Mouse (Mus musculus) embryonic facial prominence, embryonic 14.5 days (tissue): ENCODE data around the gene Klk9. TPM values are rescaled to one million over a fixed set of nuclear protein-coding genes. Genes with fewer than 3 reads are reported as not detected.

Source experiments
- ATAC-seq: fragments of 200-750 bp; cut with Nextera tagmentation; 2 replicates; pipeline ENCODE4 v1.8.0; 2017; ENCODE audit warnings: low read depth, moderate number of reproducible peaks, moderate TSS enrichment
- DNase-seq: peaks from one replicate; pipeline ENCODE4 v3.0.0-alpha.2; 2015; ENCODE audit warnings: low spot score
- H3K27ac ChIP-seq: fragments of 300-500 bp; sonication (generic); replicated peaks from 2 replicates; pipeline ENCODE4 v1.5.1; 2014; ENCODE audit warnings: low read depth, mild to moderate bottlenecking, low read length, moderate library complexity
- H3K27me3 ChIP-seq: fragments of 300-500 bp; sonication (generic); replicated peaks from 2 replicates; pipeline ENCODE4 v1.6.1; 2014; ENCODE audit warnings: low read length; ENCODE audit not compliant: control insufficient read depth, insufficient read depth
- H3K36me3 ChIP-seq: fragments of 300-500 bp; sonication (generic); 2 replicates; pipeline ENCODE4 v1.6.1; 2014; ENCODE audit warnings: low read length, mixed read lengths; ENCODE audit not compliant: control insufficient read depth, insufficient read depth
- H3K4me1 ChIP-seq: fragments of 300-500 bp; sonication (generic); 2 replicates; pipeline ENCODE4 v1.6.1; 2014; ENCODE audit warnings: antibody characterized with exemption, low read length; ENCODE audit not compliant: control insufficient read depth, insufficient read depth
- H3K4me2 ChIP-seq: fragments of 300-500 bp; sonication (generic); 2 replicates; pipeline ENCODE4 v1.6.1; 2014; ENCODE audit warnings: low read depth, mild to moderate bottlenecking, low read length, moderate library complexity, mixed read lengths
- H3K4me3 ChIP-seq: fragments of 300-500 bp; sonication (generic); 2 replicates; pipeline ENCODE4 v1.5.1; 2014; ENCODE audit warnings: low read depth, mild to moderate bottlenecking, low read length
- H3K9ac ChIP-seq: fragments of 300-500 bp; sonication (generic); 2 replicates; pipeline ENCODE4 v1.6.1; 2014; ENCODE audit warnings: low read depth, mild to moderate bottlenecking, low read length, moderate library complexity, mixed read lengths
- H3K9me3 ChIP-seq: fragments of 300-500 bp; sonication (generic); 2 replicates; pipeline ENCODE4 v1.6.1; 2016; ENCODE audit warnings: low read length; ENCODE audit not compliant: control insufficient read depth
- WGBS: fragments of 180-500 bp; shearing (Covaris S2); extraction: QIAGEN DNeasy Blood & Tissue Kit; methylation state at CpG from one replicate; pipeline ENCODE4 v1.1.7; 2014; 5-methylcytosine and 5-hydroxymethylcytosine counted together
- polyA plus RNA-seq: library from polyadenylated mRNA; unstranded; fragments of >200 nt; fragmentation: Nextera tagmentation; extraction: Ambion mirVana; gene quantifications from 2 replicates; pipeline ENCODE4 v1.2.1, GENCODE M21; 2014

Gene Klk9
- polyA plus RNA-seq, 1 experiment from 2014 or later: 0.49 TPM

- Histone ChIP-seq H3K4me2 (no peak within 1 kb of the TSS), H3K36me3 (no peaks in the 10 kb centered on the region)
Observed at GRCm38 (mm10) chr7:43774364-43774763, 17.3 kb upstream of the Klk9 start, which contains the start of gene Klk11. Gene Klk11 (plus strand): TSS chr7:43774604.

GRCm38 (mm10) chr7:43774802-43775201, 16.9 kb upstream of the Klk9 start:
- no peak overlapping the region for H3K4me2 ChIP-seq
- no peak overlapping the region for H3K4me3 ChIP-seq
- no peaks in the 10 kb centered on the region for H3K9me3 ChIP-seq
- no peak overlapping the region; the same call in 1 of the 2 replicates for H3K9ac ChIP-seq
- 0 out of 2 replicates have a peak, but pooled peaks cover 2% of the 10 kb centered on the region for H3K4me1 ChIP-seq
- no peaks in the 10 kb centered on the region for H3K27me3 ChIP-seq
- no peaks in the 10 kb centered on the region for H3K36me3 ChIP-seq
- peak; percentile 62 for ATAC-seq
- no peak for DNase-seq
- peak overlapping the region; percentile 65; the same call in 1 of the 2 replicates for H3K27ac ChIP-seq
- WGBS: 39% methylated on average over 5 of the region's 6 CpGs

More at GRCm38 (mm10) chr7:43774364-43774763, 17.3 kb upstream of the Klk9 start, which contains the start of gene Klk11:
- H3K4me3 ChIP-seq: no peak within 1 kb of the TSS
- no peak for ATAC-seq
- WGBS: 86% methylated on average over 5 of the region's 5 CpGs
- DNase-seq: no peak
- peak within 1 kb of the TSS; percentile 65; the same call in 1 of the 2 replicates for H3K27ac ChIP-seq
- H3K9ac ChIP-seq: no peak within 1 kb of the TSS; the same call in 1 of the 2 replicates
- no peaks in the 10 kb centered on the region for H3K9me3 ChIP-seq
- 0 out of 2 replicates have a peak, but pooled peaks cover 2% of the 10 kb centered on the region for H3K4me1 ChIP-seq
- no peaks in the 10 kb centered on the region for H3K27me3 ChIP-seq

DNA sequence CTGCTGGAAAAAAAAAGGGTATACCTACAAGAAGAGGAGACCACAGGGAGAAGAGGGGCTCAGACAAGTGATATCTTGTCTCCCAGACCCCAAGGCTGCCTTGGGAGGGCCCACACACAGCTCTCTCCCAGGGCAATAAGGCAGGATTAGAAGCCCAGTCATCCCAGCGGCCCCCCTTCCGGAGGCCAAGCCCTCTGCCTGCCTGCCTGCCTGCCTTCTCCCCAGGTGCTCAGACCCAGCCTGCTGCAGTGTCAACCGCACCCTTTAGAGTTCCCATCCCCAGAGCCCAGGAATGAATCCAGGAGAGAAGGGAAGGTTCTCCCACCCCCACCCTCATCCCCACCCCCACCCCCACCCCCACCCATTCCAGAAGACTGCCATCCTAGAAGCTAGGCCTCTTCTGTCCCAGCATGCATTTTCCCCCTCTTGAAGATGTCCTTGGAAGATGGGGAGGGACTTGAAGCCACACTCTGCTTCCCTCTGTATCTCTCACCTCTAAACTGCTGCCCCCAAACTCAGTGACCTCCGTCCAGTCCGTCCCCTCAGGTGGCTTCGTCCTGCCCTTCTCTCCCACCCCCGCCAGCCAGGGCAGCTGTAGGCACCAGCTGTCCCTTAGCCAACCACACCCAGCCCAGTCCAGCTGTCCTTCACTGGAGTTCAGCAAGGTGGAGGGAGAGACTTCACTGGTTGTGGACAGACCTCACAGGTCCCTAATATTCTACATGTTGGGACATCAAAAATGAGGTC, 16.2 kb upstream of the Klk9 start:
- H3K4me2 ChIP-seq: no peak overlapping the region
- H3K4me3 ChIP-seq: no peak overlapping the region
- 49% methylated on average over 6 of the region's 7 CpGs for WGBS
- no peaks in the 10 kb centered on the region for H3K9me3 ChIP-seq
- H3K27ac ChIP-seq: no peak overlapping the region
- no peak overlapping the region for H3K9ac ChIP-seq
- H3K4me1 ChIP-seq: 0 out of 2 replicates have a peak, but pooled peaks cover 2% of the 10 kb centered on the region
- peak; percentile 71 for ATAC-seq
- DNase-seq: no peak
- no peaks in the 10 kb centered on the region for H3K36me3 ChIP-seq
- H3K27me3 ChIP-seq: no peaks in the 10 kb centered on the region

DNA sequence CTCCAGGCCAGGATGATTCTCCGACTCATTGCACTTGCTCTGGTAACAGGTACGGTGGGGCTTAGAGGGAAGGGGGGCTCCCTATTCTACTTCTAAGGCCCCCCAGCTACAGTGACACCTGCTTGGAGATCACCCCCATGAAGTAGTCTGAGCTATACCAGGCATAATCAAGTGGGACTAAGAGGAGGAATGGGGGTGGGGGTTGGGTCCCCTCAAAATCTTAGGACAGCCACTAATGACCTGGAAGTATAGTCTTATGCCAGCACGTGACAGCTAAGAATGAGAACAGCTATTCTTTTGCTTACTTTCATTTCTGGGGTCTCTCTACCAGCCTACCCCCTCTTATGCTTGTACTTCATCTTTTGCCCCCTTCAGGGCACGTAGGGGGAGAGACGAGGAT, 15.2 kb upstream of the Klk9 start:
- Histone ChIP-seq H3K27ac (no peak overlapping the region), H3K4me1 (0 out of 2 replicates have a peak, but pooled peaks cover 2% of the 10 kb centered on the region), H3K4me2 (no peak overlapping the region), H3K36me3 (no peaks in the 10 kb centered on the region), H3K9me3 (no peaks in the 10 kb centered on the region), H3K9ac (no peak overlapping the region), H3K4me3 (no peak overlapping the region), H3K27me3 (no peaks in the 10 kb centered on the region)
- no peak for ATAC-seq
- DNase-seq: no peak
- WGBS: 78% methylated on average over 5 of the region's 5 CpGs

DNA sequence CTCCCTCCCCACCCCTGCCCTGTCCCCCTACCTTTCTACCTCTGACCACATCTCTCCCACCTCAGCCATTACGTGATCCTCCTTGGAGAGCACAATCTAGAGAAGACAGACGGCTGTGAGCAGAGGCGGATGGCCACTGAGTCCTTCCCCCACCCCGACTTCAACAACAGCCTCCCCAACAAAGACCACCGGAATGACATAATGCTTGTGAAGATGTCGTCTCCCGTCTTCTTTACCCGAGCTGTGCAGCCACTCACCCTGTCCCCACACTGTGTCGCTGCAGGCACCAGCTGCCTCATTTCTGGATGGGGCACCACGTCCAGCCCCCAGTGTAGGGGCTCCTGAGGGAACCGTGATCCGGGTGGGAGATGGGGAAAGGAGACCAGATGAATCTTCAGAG, 14.3 kb upstream of the Klk9 start:
- Histone ChIP-seq H3K27me3 (no peaks in the 10 kb centered on the region), H3K36me3 (no peaks in the 10 kb centered on the region), H3K4me3 (no peak overlapping the region), H3K9ac (no peak overlapping the region), H3K4me2 (no peak overlapping the region), H3K27ac (no peak overlapping the region), H3K4me1 (0 out of 2 replicates have a peak, but pooled peaks cover 2% of the 10 kb centered on the region), H3K9me3 (no peaks in the 10 kb centered on the region)
- ATAC-seq (no peak), DNase-seq (no peak)
- WGBS: 83% methylated on average over 12 of the region's 12 CpGs

GRCm38 (mm10) chr7:43778176-43778970, 13.3 kb upstream of the Klk9 start:
- Histone ChIP-seq H3K9ac (no peak overlapping the region), H3K27ac (no peak overlapping the region), H3K27me3 (peaks cover 5% of the 10 kb centered on the region; the same call in 1 of the 2 replicates), H3K36me3 (no peaks in the 10 kb centered on the region), H3K9me3 (no peaks in the 10 kb centered on the region), H3K4me1 (0 out of 2 replicates have a peak, but pooled peaks cover 2% of the 10 kb centered on the region), H3K4me2 (no peak overlapping the region), H3K4me3 (no peak overlapping the region)
- 86% methylated on average over 10 of the region's 10 CpGs for WGBS
- DNase-seq (no peak), ATAC-seq (no peak)

GRCm38 (mm10) chr7:43780241-43780640, 11.4 kb upstream of the Klk9 start:
- no peak overlapping the region for H3K4me2 ChIP-seq
- 48% methylated on average over 5 of the region's 6 CpGs for WGBS
- no peaks in the 10 kb centered on the region for H3K9me3 ChIP-seq
- DNase-seq (no peak), ATAC-seq (no peak)
- H3K27ac ChIP-seq: no peak overlapping the region
- H3K9ac ChIP-seq: no peak overlapping the region
- H3K27me3 ChIP-seq: peaks cover 8% of the 10 kb centered on the region; the same call in 1 of the 2 replicates
- H3K36me3 ChIP-seq: no peaks in the 10 kb centered on the region
- no peak overlapping the region for H3K4me3 ChIP-seq
- no peaks in the 10 kb centered on the region for H3K4me1 ChIP-seq

DNA sequence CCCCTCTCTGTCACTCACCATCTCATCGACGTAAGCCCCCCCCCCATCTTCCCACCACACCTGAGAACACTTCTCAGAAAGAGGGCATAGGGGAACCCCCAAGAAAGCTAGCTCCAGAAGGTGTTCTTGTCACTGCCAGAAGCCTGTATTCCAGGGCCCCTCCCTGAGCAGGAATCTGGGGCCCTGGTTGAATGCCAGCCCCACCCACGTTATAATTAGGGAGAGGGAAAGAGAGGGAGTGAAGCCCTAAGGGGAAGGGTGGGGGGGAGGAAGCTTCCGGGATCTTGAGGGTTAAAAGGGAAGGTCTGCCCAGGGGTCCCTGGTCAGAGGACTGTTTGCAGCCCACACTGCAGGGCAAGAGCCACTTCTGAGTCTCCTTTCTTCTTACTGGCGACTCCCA, 10.9 kb upstream of the Klk9 start, which contains the start of gene Klk10:
TSS of gene Klk10 (plus strand) at position 290 of the 400 bp plus-strand sequence.
- Histone ChIP-seq H3K4me3 (no peak within 1 kb of the TSS), H3K4me2 (no peak within 1 kb of the TSS)
- ATAC-seq: no peak

More for the DNA sequence above, 10.9 kb upstream of the Klk9 start, which contains the start of gene Klk10:
- Histone ChIP-seq H3K9me3 (no peaks in the 10 kb centered on the region), H3K36me3 (no peaks in the 10 kb centered on the region), H3K4me1 (no peaks in the 10 kb centered on the region), H3K9ac (no peak within 1 kb of the TSS), H3K27ac (no peak within 1 kb of the TSS), H3K27me3 (peaks cover 8% of the 10 kb centered on the region; the same call in 1 of the 2 replicates)
- no peak for DNase-seq
- 32% methylated on average over 5 of the region's 5 CpGs for WGBS
